Mouse (Mus musculus) common myeloid progenitor, adult 5-6 weeks (primary cell): ENCODE measurements at regions not wholly inside any gene's neighbourhood (a gene's known extent, or its start where the extent isn't known, plus 50 kb on each side); places are given as distances from the start of the nearest gene placed in this dataset.
"Not testable (repeated sequence)": the region's sequence is repeated elsewhere in the genome, so short reads cannot be mapped to it uniquely, and the experiment has no call there.

Experiments used
- ATAC-seq: replicated peaks from 2 replicates; pipeline ENCODE4 v1.8.0; 2016; ENCODE audit warnings: low read depth, mild to moderate bottlenecking, moderate TSS enrichment, inconsistent platforms; ENCODE audit not compliant: poor library complexity, severe bottlenecking

- ATAC-seq, result no peak
Measured at GRCm38 (mm10) chr8:86288713-86289384, 291.6 kb downstream of the Abcc12 start.

GRCm38 (mm10) chr8:86282922-86283321 is 297.6 kb downstream of the Abcc12 start:
- no peak for ATAC-seq

- ATAC-seq, result no peak
Measured at GRCm38 (mm10) chr8:86280093-86280721, 300.3 kb downstream of the Abcc12 start.

- no peak for ATAC-seq
Measured at GRCm38 (mm10) chr8:86275699-86276098, 304.8 kb downstream of the Abcc12 start.

DNA sequence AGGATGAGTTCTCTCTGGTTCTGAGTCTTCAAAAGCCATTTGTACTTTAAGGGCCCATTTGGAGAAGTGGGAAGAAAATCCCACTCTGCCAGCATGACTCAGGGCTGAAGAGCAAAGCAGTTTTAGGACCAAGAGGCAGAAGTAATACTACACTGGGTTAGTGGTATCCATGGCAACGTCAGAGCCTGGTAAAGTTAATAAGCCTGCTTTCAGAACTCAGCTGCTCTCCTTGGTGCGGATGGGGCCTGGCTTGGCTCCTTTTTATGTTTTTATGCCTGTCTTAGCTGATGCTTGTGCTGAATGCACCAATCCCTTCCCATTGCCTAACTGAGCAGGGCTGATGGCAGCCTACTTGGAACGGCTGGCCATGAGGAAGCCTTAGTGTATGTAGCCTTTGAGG is 306.7 kb downstream of the Abcc12 start:
- ATAC-seq, result no peak

DNA sequence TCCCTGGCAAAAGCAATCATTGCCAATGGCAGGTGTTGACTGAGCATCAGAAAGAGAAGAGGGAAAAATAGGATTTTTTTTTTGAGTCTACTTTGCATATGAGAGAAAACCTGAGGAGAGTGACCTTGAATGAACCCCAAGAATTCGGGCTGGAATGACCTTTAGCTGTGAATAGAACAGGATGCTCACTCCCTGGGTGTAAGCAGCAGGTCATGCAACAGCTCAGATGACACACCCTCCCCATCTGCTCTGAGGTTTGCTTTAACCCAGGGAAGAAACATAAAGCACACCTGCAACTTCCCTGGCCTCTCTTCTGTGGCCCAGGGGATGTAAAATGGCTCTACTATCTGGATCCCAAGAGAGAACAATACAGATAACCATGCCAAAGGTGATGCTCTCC is 307.9 kb downstream of the Abcc12 start:
- no peak for ATAC-seq

GRCm38 (mm10) chr8:86271477-86271876 is 309.0 kb downstream of the Abcc12 start:
- ATAC-seq, result no peak

DNA sequence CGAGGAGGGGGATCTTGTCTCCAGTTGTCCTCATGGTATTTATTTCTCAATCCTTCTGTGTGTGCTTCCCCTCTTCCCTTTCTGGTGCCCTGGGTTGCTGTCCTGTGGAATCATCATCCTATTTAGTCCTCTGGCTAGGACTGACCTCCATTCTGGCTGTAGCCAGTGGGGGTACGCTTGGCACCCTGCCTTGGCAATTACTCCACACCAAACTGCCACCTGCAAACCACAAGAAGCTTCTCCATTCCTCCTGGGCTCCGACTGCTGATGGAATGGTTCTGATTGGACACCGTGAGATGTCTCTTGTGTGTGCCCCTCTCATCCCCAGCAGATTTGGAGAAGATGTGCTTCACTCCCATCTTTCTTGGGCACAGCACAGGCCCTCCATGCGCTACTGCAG is 322.5 kb downstream of the Abcc12 start:
- ATAC-seq, result no peak

DNA sequence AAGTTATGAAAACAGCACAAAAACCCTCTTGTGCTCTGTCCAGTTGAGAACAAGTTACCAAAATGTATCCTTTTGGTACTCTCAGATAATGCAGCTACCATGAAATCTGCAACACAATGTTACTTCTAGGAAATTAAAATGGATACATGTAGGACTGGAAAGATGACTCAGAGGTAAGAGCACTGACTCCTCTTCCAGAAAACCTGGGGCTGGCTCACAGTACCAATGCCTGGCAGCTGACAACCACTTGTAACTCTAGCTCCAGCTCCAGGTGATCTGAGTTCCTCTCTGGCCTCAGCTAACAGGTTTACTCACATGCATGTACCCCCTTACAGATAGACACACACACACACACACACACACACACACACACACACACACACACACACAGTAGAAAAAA is 325.1 kb downstream of the Abcc12 start:
- no peak for ATAC-seq

GRCm38 (mm10) chr8:86254680-86255079 is 325.8 kb downstream of the Abcc12 start:
- no peak for ATAC-seq

- no peak for ATAC-seq
Measured at GRCm38 (mm10) chr8:86252696-86253355, 327.7 kb downstream of the Abcc12 start.

GRCm38 (mm10) chr8:86234696-86235095 is 345.8 kb downstream of the Abcc12 start:
- no peak for ATAC-seq

GRCm38 (mm10) chr8:86231994-86232393 is 348.5 kb downstream of the Abcc12 start:
- not testable (repeated sequence) for ATAC-seq

DNA sequence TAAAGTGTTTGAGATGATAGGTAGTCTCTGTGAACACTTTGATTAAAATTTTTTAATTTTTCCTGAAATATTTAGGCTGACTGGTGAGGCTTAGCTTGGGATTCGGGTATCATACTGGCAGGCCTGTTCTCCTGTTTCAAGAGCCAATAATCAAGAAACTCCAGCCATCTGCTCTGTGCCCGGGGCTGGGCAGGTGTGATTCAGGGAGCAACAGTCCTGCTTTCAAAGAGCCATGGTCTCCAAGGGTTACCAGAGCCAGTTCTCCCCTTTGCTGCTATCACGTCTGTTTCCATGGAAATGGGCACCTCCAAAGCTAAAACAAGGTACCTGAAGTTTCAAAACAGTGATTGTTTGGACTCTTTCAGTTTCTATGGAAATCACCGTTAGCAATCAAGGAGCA is 355.6 kb downstream of the Abcc12 start:
- ATAC-seq, result no peak

DNA sequence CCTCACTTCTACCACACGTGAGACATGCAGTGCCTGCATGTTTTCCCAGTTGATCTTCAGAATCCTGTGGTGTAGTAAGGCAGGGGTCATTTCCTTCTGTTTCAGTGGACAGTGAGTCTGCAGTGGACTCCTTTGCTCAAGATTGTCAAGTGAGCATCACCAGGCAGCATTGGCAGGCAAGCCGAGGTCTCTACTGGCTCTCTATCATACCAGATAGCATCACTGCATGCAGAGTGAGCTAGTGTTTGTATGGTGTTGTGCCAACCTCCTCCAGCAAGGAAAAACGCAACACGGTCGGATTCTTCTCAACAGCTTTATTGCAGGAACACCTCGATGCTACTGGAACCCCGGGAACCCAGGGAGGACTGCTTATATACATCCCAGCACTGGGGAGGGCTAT is 357.8 kb downstream of the Abcc12 start:
- ATAC-seq, result no peak

GRCm38 (mm10) chr8:86222228-86222627 is 358.3 kb downstream of the Abcc12 start:
- no peak for ATAC-seq

DNA sequence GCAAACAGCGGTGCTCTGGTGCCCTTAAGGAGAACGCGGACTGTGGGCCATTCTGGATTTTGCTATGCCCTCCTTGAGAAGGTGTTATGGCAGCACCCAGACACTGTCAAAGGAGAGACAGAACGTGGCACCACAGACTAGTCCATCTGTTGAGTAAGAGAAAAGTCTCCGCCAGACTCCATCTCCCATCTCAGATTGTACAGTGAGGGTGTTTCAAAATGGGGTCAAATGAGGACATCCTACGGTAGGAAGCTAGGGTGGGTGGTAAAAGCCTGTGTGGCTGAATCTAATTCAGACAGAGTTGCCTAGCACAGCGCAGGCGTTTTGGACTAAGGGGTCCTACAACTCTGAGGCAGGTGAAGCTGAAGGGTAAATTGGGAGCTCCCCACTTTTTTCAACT is 366.1 kb downstream of the Abcc12 start:
- ATAC-seq, result no peak

- ATAC-seq, result no peak
Measured at GRCm38 (mm10) chr8:86212461-86212860, 368.0 kb downstream of the Abcc12 start.

GRCm38 (mm10) chr8:86208812-86209262 is 368.1 kb downstream of the Phkb start:
- no peak for ATAC-seq

GRCm38 (mm10) chr8:86204421-86205229 is 363.9 kb downstream of the Phkb start:
- no peak for ATAC-seq

GRCm38 (mm10) chr8:86203107-86203506 is 362.3 kb downstream of the Phkb start:
- ATAC-seq, result peak; percentile 62
